Mouse (Mus musculus) induced T-regulatory cell, adult 2 months (primary cell): ENCODE data around the gene Paqr8.
A peak's percentile ranks its signal among the peaks of the same experiment; 100 is the strongest.
"Not testable (repeated sequence)": the region's sequence is repeated elsewhere in the genome, so short reads cannot be mapped to it uniquely, and the experiment has no call there.

Experiments used
- DNase-seq: peaks from one replicate; pipeline ENCODE4 v3.0.0-alpha.2; 2012; ENCODE audit warnings: low read depth

The Paqr8 gene

GRCm38 (mm10) chr1:20912115-20912514 is 21.7 kb downstream of the Paqr8 start:
- DNase-seq = peak; percentile 70

GRCm38 (mm10) chr1:20912527-20913171 is 22.2 kb downstream of the Paqr8 start:
- peak; percentile 88 for DNase-seq

- DNase-seq = no peak
Observed at GRCm38 (mm10) chr1:20914769-20915168, 24.4 kb downstream of the Paqr8 start.

DNA sequence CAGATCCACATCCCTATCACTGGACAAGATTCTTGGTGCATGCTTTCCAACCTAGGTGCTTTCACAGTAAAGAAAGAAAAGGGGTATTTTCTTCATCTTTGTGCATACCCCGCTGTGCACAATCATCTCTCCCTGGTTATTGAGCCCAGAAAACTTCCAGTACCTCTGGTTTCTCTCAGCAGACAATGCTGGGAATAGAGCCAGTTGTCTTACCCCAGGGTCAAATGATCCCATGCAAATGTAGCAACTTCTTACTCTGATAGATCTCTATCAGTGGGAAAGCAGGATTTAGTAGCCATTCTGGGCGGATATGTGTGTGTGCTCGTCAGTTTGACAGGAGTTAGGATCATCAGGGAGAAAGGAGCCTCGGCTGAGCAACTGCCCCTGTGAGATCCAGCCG is 25.2 kb downstream of the Paqr8 start:
- DNase-seq = no peak

DNA sequence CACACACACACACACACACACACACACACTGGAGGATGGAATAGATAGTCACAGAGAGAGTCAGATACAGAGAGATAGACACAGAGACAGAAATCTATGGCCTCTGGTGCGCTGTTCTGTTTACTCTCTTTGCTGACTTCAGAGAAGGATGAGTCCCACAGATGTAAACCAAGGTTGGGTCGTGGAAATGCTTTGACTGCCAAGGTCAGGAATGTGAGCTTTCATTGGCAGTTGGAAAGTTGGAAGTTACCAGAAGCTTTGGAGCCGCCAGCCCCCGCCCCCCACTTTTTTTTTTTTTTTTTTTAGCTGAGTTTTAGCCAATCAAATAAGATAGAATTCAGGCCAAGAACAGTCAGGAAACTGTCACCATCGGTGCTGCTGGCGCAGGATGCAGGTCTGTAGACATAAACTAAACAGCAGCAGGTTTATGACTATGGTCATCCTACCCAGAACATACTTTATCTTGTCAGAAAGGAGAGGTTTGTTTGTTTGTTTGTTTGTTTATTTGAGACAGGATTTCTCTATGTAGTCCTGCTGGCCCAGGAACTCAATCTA is 27.2 kb downstream of the Paqr8 start:
- DNase-seq = no peak

- no peak for DNase-seq
Observed at GRCm38 (mm10) chr1:20919728-20920127, 29.3 kb downstream of the Paqr8 start.

DNA sequence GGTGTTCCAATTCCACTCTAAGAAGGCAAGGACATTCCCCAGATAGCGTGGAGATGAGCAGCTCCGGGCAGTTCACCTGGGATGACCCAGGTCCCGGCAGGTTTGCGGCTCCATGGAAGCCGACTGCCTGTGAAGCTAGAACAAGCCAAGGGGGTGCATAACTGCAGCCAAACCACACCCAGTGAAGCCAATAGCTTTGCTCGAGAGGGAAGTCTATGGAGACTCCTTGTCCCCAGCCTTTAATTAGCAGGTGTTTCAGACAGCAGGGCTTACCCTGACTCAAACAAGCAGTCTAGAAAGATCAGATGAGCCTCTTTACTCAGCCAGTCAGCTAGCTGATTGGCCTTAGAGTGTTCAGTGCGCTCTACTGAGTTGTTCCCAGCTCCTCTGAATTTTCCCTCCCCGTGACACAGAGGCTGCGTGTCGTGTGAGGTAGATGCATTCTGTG is 30.7 kb downstream of the Paqr8 start:
- no peak for DNase-seq

DNA sequence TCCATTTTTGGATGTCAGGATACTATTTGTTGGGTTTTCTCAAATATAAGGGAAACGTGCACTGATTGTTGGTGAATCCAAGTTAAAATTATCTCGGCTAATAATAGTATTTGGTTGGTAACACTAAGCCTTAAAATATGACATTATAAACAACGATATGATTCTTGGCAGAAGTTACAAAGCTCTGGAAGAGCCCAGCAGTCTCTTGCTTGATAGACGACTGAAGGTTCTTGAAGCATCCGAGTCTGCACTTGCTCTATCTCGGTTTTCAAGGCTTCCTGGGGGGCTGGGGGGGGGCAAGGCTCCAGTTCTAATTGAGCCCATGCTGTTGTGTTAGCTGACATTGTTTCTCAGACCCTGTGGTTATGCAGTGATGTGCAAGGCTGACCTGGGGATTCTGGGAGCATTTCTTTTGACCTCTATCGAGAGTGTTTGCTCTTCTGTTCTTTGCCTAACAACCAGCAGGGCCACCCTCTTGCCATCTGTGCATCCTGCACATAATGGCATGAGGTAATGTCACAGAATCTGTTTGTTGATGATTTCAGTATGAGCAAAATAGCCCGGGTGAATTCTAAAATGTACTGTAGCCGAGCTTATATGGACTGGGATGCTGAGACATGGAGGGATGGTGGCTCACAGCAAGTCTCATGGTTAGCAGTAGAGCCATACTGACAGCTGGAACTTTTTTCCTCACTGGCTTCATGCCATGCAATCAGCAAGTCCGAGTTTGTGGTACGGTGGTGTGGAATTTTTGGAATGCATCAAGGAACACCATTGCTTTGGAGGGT is 32.4 kb downstream of the Paqr8 start:
- DNase-seq = no peak

DNA sequence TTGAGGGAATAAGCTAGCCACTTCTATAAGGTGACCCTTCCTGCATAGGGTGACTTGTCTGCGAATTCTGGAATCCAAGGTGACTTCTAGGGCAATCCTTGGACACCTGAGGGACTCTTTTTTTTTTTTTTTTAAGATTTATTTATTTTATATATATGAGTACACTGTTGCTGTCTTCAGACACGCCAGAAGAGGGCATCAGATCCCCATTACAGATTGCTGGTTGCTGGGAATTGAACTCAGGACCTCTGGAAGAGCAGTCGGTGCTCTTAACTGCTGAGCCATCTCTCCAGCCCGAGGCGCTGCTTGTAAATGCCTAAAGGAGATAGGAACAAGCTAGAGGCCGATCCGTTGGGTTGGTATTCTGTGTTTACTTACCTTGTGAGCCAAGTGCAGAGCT is 34.9 kb downstream of the Paqr8 start:
- DNase-seq = not testable (repeated sequence)

DNA sequence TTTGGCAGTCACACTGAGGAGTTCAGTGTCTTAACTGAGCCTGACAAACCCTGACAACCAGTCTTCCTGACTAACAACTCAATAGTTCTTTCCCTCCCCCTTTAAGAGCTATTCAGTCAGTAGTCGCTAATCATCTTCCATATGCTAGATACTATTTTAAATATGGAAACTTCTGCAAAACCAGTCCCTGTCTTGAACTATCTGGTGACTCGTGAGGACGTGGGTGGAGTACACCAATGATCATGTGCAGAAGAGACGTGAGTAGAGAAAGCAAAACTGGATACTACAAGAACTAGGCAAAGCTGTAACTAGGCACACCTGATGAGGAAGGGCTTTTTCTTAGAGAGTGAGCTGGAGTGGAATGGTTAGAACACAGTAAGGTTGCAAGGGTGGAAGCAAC is 35.5 kb downstream of the Paqr8 start:
- peak; percentile 47 for DNase-seq

DNA sequence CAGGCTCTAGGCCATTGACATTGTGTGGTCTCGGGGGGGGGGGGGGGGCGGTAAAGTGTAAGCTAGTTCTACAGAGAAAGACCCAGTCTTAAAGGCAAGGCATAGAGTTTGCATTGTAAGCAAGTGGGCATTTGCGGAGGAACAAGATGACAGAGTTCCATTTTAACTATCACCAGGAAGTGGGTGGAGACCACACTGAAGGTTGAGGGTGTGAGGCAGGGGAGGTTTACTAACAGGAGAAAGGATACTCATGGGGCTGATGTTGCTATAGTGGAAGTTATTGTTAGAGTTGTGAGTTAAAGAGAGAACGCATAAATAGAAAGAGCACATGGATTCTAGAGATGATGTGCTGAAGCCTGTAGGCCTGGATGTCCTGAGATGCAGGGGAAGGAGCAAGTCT is 36.0 kb downstream of the Paqr8 start:
- DNase-seq = peak; percentile 43

GRCm38 (mm10) chr1:20928487-20928886 is 38.1 kb downstream of the Paqr8 start:
- no peak for DNase-seq

DNA sequence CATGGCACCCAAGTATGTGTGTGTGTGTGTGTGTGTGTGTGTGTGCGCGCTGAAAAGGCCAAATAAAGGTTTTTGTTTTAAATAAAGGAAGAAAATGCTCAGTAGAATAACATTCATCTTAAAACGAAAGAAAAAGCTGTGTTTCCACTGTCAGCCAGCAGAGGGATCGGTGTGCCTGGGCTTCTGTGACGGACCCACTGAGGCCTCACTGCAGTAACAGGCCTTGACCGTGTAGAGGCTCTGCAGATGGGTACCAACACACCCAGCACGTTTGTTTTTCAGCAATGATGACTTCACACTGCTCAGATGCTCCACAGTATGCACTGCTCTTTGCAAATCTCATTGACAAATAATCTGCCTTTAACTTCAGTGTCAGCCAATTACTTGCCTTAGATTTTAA is 43.1 kb downstream of the Paqr8 start:
- peak; percentile 82 for DNase-seq

- no peak for DNase-seq
Observed at GRCm38 (mm10) chr1:20935106-20935505, 44.7 kb downstream of the Paqr8 start.

DNA sequence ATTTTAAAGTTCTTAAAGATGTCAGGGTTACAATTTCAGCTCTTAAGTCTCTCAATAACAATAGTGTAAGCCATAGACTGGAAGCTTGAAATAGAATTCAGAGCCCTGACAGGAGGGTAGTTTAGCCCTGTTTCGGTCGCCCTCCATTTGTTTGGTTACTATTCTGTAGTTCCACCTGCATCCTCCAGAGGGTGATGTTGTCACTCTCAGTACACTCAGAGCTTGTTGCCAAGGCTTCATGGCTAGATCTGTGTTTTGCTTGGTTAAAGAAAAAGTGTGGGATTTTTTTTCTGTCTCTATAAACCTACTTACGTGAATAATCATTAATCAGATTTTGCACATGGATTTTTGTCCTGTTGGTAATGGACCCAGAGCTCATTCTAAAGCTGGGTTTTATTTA is 48.6 kb downstream of the Paqr8 start:
- DNase-seq = peak; percentile 85

DNA sequence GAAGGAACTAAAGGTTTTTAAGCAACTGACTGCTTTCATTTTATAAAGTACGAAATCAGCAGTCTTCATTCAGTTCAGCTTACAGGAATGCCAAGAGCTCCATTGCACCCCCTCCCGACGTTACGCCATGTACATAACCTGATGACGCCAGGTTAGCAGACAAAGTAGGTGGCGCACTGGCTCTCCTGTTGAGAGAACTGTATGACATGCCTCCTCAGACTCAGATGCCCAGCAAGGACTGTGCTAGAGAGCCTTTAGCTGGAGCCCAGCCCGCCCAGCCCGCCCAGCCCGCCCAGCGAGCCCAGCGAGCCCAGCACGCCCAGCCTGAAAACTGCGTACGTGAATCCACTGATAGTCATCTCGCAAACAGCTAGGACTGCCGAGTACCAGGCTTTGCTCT is 49.7 kb downstream of the Paqr8 start:
- DNase-seq = no peak

- DNase-seq = no peak
Observed at GRCm38 (mm10) chr1:20941322-20941721, 50.9 kb downstream of the Paqr8 start.

GRCm38 (mm10) chr1:20941857-20942256 is 51.5 kb downstream of the Paqr8 start:
- no peak for DNase-seq

DNA sequence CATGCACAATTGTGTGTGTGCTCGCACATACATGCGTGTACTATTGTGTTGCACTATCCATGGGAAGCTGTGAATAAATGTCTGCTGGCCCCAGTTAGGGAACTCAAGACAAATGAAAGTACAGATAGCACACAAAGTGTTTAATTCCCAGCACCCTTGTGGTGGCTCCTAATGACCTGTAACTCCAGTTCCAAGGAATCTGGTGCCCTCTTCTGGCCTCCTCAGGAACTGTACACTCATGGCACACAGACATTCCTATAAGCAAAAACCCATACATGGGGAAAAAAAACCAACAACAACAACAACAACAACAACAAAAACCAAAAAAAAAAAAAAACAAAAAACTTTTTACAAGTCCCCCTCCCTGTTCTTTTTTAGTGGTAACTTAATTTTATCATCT is 52.6 kb downstream of the Paqr8 start:
- DNase-seq = no peak

DNA sequence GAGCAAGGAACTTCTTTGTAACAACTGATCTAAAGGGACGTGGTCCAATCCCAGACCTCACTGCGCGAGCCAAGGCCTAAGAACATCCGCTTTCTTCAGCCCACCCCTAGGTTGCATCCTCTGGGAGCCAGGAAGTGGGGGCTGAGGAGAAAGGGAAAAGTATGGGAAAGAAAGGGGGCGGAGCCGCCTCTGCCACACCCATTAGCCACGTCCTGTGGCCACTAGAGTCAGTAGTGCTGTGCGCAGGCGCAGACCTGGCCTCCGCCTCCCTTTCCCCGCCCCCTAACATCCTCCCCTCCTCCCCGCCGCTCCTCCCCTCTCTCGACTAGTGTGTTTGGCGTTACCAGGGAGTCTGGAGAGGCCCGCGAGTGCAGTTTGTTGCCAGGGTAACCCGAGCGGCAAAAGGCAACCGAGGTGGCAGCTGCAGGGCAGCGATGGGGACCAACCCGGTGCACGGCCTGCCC is 60.9 kb downstream of the Paqr8 start, which contains the start of gene Efhc1:
Gene Efhc1 (plus strand): TSS at position 327 of the 464 bp plus-strand sequence.
- DNase-seq = peak; percentile 92

GRCm38 (mm10) chr1:20951799-20952198 is 61.4 kb downstream of the Paqr8 start:
- no peak for DNase-seq

GRCm38 (mm10) chr1:20954876-20955275 is 64.5 kb downstream of the Paqr8 start:
- no peak for DNase-seq

GRCm38 (mm10) chr1:20969642-20970041 is 79.2 kb downstream of the Paqr8 start:
- DNase-seq = peak; percentile 55
